Mouse (Mus musculus): ENCODE results near the gene Kctd20. TPM values are rescaled to one million over a fixed set of nuclear protein-coding genes. Genes with fewer than 3 reads are reported as not detected.
A peak's percentile ranks its signal among the peaks of the same experiment; 100 is the strongest.

The Kctd20 gene
- polyA plus RNA-seq, 1 experiment from 2014 or later, result 68.4 TPM

- 83% methylated on average over 10 of the region's 10 CpGs for WGBS
- Histone ChIP-seq H3K27me3 (replicated peaks) (no peaks in the 10 kb centered on the region), H3K4me3 (replicated peaks) (no peak overlapping the region), H3K36me3 (peaks cover 41% of the 10 kb centered on the region), H3K4me2 (no peak overlapping the region), H3K4me1 (no peaks in the 10 kb centered on the region), H3K9ac (no peak overlapping the region), H3K9me3 (no peaks in the 10 kb centered on the region), H3K27ac (no peak overlapping the region)
- no peak for ATAC-seq (ENCODE audit: insufficient read depth, low FRiP score, low read depth)
Observed at GRCm38 (mm10) chr17:28961596-28961995, 9.8 kb downstream of the Kctd20 start.

GRCm38 (mm10) chr17:28967021-28967610 lies 15.4 kb downstream of the Kctd20 start:
- no peak overlapping the region for H3K9ac ChIP-seq
- no peaks in the 10 kb centered on the region for H3K27me3 ChIP-seq (replicated peaks)
- H3K4me2 ChIP-seq, result no peak overlapping the region
- no peaks in the 10 kb centered on the region for H3K4me1 ChIP-seq
- peaks cover 56% of the 10 kb centered on the region for H3K36me3 ChIP-seq
- no peaks in the 10 kb centered on the region for H3K9me3 ChIP-seq
- ATAC-seq (ENCODE audit: insufficient read depth, low FRiP score, low read depth), result no peak
- 66% methylated on average over 11 of the region's 11 CpGs for WGBS
- H3K27ac ChIP-seq, result no peak overlapping the region
- no peak overlapping the region for H3K4me3 ChIP-seq (replicated peaks)

DNA sequence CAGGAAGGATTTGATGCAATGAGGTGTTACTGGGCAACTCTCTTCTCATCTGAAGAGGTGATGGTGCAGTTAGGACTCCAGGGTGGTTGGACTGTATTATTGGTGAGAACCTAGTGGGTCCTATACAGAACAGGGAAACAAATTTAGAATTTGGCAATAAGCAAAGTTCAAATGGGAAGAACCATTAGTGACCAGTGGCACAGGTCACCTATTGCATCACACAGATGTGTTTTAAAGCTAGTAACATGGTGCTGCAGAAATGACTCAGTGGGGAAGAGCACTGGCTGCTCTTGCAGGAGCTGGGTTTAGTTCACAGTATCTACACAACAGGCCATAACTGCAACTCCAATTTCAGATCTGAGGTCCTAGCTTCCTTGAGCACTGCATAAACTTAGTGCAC lies 18.4 kb downstream of the Kctd20 start:
- no peak overlapping the region for H3K4me3 ChIP-seq (replicated peaks)
- H3K27me3 ChIP-seq (replicated peaks), result no peaks in the 10 kb centered on the region
- ATAC-seq (ENCODE audit: insufficient read depth, low FRiP score, low read depth), result no peak
- peaks cover 33% of the 10 kb centered on the region for H3K36me3 ChIP-seq
- no peak overlapping the region for H3K9ac ChIP-seq
- no peak overlapping the region for H3K4me2 ChIP-seq
- no peaks in the 10 kb centered on the region for H3K4me1 ChIP-seq
- no peak overlapping the region for H3K27ac ChIP-seq
- H3K9me3 ChIP-seq, result no peaks in the 10 kb centered on the region

GRCm38 (mm10) chr17:28979091-28979490 lies 27.3 kb downstream of the Kctd20 start:
- Histone ChIP-seq H3K9ac (no peak overlapping the region), H3K4me2 (no peak overlapping the region), H3K36me3 (peaks cover 39% of the 10 kb centered on the region), H3K27me3 (replicated peaks) (no peaks in the 10 kb centered on the region), H3K9me3 (no peaks in the 10 kb centered on the region), H3K4me1 (no peaks in the 10 kb centered on the region), H3K4me3 (replicated peaks) (no peak overlapping the region), H3K27ac (no peak overlapping the region)
- no peak for ATAC-seq (ENCODE audit: insufficient read depth, low FRiP score, low read depth)
- WGBS, result 93% methylated on average over 4 of the region's 4 CpGs

- 75% methylated on average over 4 of the region's 4 CpGs for WGBS
- Histone ChIP-seq H3K9me3 (no peaks in the 10 kb centered on the region), H3K4me2 (no peak overlapping the region), H3K36me3 (peaks cover 39% of the 10 kb centered on the region), H3K9ac (no peak overlapping the region), H3K27ac (no peak overlapping the region), H3K4me3 (replicated peaks) (no peak overlapping the region), H3K4me1 (no peaks in the 10 kb centered on the region), H3K27me3 (replicated peaks) (no peaks in the 10 kb centered on the region)
- ATAC-seq (ENCODE audit: insufficient read depth, low FRiP score, low read depth), result no peak
Observed at GRCm38 (mm10) chr17:28981081-28981480, 29.3 kb downstream of the Kctd20 start.

- H3K4me2 ChIP-seq, result no peak overlapping the region
- no peak for ATAC-seq (ENCODE audit: insufficient read depth, low FRiP score, low read depth)
- no peaks in the 10 kb centered on the region for H3K4me1 ChIP-seq
- H3K4me3 ChIP-seq (replicated peaks), result no peak overlapping the region
- no peaks in the 10 kb centered on the region for H3K27me3 ChIP-seq (replicated peaks)
- H3K36me3 ChIP-seq, result peaks cover 38% of the 10 kb centered on the region
- H3K27ac ChIP-seq, result no peak overlapping the region
- H3K9ac ChIP-seq, result no peak overlapping the region
- H3K9me3 ChIP-seq, result no peaks in the 10 kb centered on the region
- WGBS, result 24% methylated on average over 4 of the region's 4 CpGs
Observed at GRCm38 (mm10) chr17:28982591-28982990, 30.8 kb downstream of the Kctd20 start.

DNA sequence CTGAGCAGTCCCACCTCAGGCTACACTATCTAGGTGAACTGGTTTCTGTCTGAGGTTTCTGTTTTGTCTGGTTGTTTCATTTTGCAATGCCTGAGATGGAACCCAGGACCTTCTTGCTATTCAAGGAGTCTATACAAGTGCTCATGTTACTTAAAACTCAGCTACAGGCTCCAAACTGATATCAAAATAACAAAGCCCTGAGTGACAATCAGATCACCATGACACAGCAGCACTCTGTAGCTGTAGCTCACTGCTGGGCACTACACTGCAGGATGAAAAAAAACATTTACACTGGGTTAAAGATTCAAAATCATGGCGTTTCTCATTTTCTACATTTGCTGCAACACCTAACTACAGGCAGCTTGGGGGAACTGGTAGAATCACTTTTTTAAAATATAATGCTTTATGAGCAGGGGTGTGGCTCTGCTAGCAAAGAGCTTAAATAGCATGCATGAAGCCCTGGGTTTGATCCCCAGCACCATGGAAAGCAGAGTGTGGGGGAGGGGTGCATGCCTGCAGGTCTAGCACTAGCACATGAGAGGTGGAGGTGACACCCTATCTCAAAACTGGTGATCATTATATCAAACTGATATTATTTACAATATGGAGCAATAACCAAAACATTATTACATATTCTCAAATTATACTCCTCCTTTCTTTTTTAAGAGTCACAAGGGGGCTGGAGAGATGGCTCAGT lies 33.1 kb downstream of the Kctd20 start:
- Histone ChIP-seq H3K9me3 (no peaks in the 10 kb centered on the region), H3K27me3 (replicated peaks) (no peaks in the 10 kb centered on the region), H3K4me2 (no peak overlapping the region), H3K4me1 (no peaks in the 10 kb centered on the region), H3K4me3 (replicated peaks) (no peak overlapping the region), H3K9ac (no peak overlapping the region), H3K36me3 (peaks cover 28% of the 10 kb centered on the region), H3K27ac (no peak overlapping the region)
- 88% methylated on average over 1 of the region's 1 CpGs for WGBS
- no peak for ATAC-seq (ENCODE audit: insufficient read depth, low FRiP score, low read depth)

- Histone ChIP-seq H3K36me3 (peaks cover 29% of the 10 kb centered on the region), H3K27me3 (replicated peaks) (no peaks in the 10 kb centered on the region), H3K27ac (no peak overlapping the region), H3K4me1 (no peaks in the 10 kb centered on the region), H3K4me2 (no peak overlapping the region), H3K4me3 (replicated peaks) (no peak overlapping the region), H3K9ac (no peak overlapping the region), H3K9me3 (no peaks in the 10 kb centered on the region)
- ATAC-seq (ENCODE audit: insufficient read depth, low FRiP score, low read depth), result no peak
Observed at GRCm38 (mm10) chr17:28986833-28987232, 35.1 kb downstream of the Kctd20 start.

GRCm38 (mm10) chr17:28987713-28988112 lies 36.0 kb downstream of the Kctd20 start:
- Histone ChIP-seq H3K4me1 (no peaks in the 10 kb centered on the region), H3K4me3 (replicated peaks) (no peak overlapping the region), H3K9me3 (no peaks in the 10 kb centered on the region), H3K36me3 (peaks cover 29% of the 10 kb centered on the region), H3K9ac (no peak overlapping the region), H3K27ac (no peak overlapping the region), H3K4me2 (no peak overlapping the region), H3K27me3 (replicated peaks) (no peaks in the 10 kb centered on the region)
- no peak for ATAC-seq (ENCODE audit: insufficient read depth, low FRiP score, low read depth)
- 64% methylated on average over 4 of the region's 4 CpGs for WGBS

DNA sequence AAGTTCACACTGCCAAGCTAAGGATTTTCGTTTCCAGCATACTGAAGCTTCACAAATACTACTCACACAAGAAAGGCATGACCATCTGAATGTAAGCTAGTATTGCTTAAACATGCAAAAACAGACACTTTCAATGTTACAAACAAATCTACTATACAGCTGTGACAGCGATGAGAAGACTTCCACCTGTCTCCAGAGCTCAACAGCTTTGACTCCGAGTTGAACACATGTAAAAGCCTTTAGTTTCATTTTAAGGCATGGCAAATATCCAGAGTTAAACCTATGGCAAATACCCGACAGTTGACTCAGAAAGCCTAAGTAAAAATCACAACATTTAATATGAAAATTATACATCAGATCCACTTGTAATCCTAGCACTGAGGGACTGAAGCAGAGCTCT lies 36.5 kb downstream of the Kctd20 start:
- WGBS, result 58% methylated on average over 4 of the region's 4 CpGs
- Histone ChIP-seq H3K27me3 (replicated peaks) (no peaks in the 10 kb centered on the region), H3K27ac (no peak overlapping the region), H3K9me3 (no peaks in the 10 kb centered on the region), H3K4me1 (no peaks in the 10 kb centered on the region), H3K4me3 (replicated peaks) (no peak overlapping the region), H3K4me2 (no peak overlapping the region), H3K36me3 (peaks cover 29% of the 10 kb centered on the region), H3K9ac (no peak overlapping the region)
- ATAC-seq (ENCODE audit: insufficient read depth, low FRiP score, low read depth), result no peak

DNA sequence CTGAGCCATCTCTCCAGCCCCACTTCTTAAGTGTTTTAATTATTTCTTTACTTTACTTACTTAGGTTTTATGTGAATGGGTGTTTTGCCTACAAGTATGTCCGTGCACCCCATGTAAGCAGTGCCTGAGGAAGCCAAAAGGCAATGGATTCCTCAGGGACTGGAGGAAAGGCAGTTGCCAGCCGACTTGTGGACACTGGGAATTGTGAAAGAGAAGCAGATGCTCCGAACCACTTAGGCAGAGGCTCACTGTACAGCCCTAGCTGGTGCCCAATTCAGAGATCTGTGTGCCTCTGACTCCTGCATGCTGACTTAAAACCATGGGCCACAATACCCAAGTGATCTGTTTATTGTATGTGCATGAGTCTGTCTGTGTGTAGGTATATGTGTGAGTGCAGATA lies 37.2 kb downstream of the Kctd20 start:
- Histone ChIP-seq H3K9me3 (no peaks in the 10 kb centered on the region), H3K9ac (no peak overlapping the region), H3K27ac (no peak overlapping the region), H3K27me3 (replicated peaks) (no peaks in the 10 kb centered on the region), H3K4me3 (replicated peaks) (no peak overlapping the region), H3K4me1 (no peaks in the 10 kb centered on the region), H3K4me2 (no peak overlapping the region), H3K36me3 (peaks cover 29% of the 10 kb centered on the region)
- 81% methylated on average over 3 of the region's 3 CpGs for WGBS
- no peak for ATAC-seq (ENCODE audit: insufficient read depth, low FRiP score, low read depth)

DNA sequence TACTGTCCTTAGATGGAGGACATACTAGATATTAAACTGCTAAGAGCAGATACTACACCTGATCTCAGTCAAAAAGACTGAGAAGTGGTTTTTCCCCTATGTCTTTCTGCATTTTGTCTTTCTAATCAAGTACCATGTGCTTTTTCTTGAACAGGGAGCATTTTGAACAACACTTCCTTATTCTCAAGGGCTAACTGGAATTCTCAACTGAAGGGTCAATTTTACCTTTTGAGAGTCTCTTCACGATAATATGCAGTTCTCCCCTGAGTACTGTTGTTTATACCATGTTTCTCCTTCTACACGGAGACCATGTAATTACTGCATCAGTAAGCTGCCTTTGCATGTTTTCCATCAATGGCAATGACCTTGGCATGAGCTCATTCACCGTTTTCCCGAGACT lies 38.3 kb downstream of the Kctd20 start:
- Histone ChIP-seq H3K27me3 (replicated peaks) (no peaks in the 10 kb centered on the region), H3K9ac (no peak overlapping the region), H3K4me2 (no peak overlapping the region), H3K36me3 (peaks cover 29% of the 10 kb centered on the region), H3K4me3 (replicated peaks) (no peak overlapping the region), H3K4me1 (no peaks in the 10 kb centered on the region), H3K27ac (no peak overlapping the region), H3K9me3 (no peaks in the 10 kb centered on the region)
- no peak for ATAC-seq (ENCODE audit: insufficient read depth, low FRiP score, low read depth)
- 78% methylated on average over 4 of the region's 4 CpGs for WGBS

DNA sequence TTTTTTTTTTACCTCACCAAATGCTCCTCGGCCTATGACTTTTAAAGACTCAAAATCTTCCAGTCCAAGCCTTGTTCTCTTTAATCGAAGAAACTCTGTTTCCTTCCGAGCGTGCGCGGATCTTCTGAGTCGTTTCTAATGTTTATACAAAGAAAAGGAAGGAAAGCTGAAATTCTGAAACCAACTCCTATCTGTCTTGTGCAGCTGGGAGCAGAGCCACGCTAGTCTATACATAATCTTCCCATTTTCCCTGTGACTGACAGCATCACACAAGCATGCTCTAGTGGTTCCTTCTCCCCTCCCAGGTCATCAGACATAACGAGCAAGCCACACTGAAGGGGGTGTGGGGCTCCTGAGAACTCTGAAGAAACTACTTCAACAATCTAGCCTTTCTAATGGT lies 39.5 kb downstream of the Kctd20 start:
- Histone ChIP-seq H3K9me3 (no peaks in the 10 kb centered on the region), H3K4me2 (no peak overlapping the region), H3K4me1 (no peaks in the 10 kb centered on the region), H3K36me3 (peaks cover 31% of the 10 kb centered on the region), H3K27ac (peak overlapping the region; percentile 16; the same call in 1 of the 2 replicates), H3K27me3 (replicated peaks) (no peaks in the 10 kb centered on the region), H3K4me3 (replicated peaks) (no peak overlapping the region), H3K9ac (no peak overlapping the region)
- ATAC-seq (ENCODE audit: insufficient read depth, low FRiP score, low read depth), result no peak
- 58% methylated on average over 9 of the region's 9 CpGs for WGBS
